Mouse (Mus musculus): Measurements from ENCODE around the gene Inpp5b. TPM values are rescaled to one million over a fixed set of nuclear protein-coding genes. Genes with fewer than 3 reads are reported as not detected.
"Not testable (repeated sequence)": the region's sequence is repeated elsewhere in the genome, so short reads cannot be mapped to it uniquely, and the experiment has no call there.

The Inpp5b gene
- polyA plus RNA-seq, 1 experiment from 2014 or later: 22.6 TPM

DNA sequence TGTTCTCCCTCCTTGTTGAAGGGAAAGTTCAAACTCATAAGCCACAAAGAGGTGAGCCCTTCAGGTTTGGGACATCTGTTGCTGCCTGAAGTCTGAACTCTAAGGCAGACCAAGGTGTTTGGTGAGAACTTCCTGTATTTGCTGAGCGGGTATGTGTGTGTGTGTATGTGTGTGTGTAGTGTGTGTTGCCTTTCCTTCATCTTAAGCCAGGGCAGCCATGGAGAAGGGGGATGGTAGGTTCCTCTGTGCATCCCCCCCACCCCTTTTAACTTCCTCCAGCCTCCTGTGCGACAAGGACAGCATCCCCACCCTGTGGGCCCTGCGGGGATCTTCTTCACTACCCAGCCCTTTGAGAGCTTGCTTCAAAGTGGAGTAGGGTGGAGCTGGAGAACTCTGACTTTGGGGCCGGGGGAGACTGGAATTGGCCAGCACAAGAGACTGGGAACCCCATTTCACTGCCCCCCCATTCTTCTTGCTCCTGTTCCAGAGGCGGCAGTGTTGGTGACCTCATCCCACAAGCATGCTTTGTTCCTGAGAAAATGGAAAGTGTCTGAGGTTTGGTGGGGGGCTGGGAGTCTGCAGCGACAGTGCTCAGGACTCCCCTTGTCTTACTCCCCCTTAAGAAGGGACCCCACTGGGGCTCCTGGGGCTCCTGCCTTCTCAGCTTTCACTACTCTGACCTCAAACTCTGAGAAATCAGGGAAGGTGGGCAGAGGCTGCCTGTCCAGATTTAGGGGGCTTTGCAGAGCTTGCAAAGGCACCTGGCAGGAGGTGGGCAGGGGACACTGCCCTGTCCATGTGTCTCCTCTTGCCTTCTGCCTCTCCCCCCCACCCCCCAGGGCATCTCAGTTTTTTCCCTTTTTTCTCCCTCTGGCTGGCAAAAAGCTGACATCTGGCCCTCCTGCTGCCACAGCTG is 37.5 kb upstream of the Inpp5b start:
- H3K4me3 ChIP-seq: no peak overlapping the region
- H3K4me1 ChIP-seq: peaks cover 56% of the 10 kb centered on the region
- ATAC-seq (replicated peaks): no peak
- 0 out of 2 replicates have a peak, but pooled peaks cover under 1% of the 10 kb centered on the region for H3K27me3 ChIP-seq
- 0 out of 2 replicates have a peak overlapping the region, but pooled peaks have one; percentile 7 for H3K9ac ChIP-seq (replicated peaks)
- no peaks in the 10 kb centered on the region for H3K36me3 ChIP-seq
- H3K27ac ChIP-seq (replicated peaks): peak overlapping the region; percentile 29
- H3K9me3 ChIP-seq: no peaks in the 10 kb centered on the region
- H3K4me2 ChIP-seq (replicated peaks): 0 out of 2 replicates have a peak overlapping the region, but pooled peaks have one; percentile 5
- WGBS: 3% methylated on average over 6 of the region's 6 CpGs

DNA sequence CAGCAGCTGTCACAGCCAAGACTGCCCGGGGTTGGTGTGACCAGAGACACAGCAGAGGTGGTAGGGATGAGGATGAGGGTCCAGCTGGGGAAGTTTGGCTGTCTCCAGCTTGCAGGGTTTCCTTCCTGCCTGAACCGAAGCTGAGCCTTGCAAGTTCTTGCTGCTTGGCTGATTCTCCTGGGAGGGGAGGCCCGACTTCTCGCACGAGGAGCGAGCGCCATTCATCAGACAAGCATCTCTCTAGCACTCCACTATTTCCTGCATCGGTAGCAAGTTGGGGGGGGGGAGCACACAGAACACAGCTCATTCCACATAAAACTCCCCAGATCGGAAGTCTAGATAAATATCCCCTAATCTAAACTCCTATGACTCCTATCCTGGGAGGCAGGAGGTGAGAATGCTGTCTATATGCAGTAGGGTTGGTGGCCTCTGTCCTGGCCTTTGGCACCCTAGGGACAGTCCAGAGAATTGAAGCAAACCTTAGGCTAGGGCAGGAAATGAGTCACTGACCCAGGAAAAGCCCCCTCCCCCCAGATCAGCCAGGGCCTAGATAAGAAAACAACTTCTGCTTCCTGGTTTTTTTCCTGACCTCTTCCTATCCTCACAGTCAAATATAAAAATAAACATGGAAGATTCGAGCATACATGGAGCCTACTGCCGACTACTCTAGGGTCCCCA is 36.7 kb upstream of the Inpp5b start:
- ATAC-seq (replicated peaks): no peak
- Histone ChIP-seq H3K4me2 (replicated peaks) (0 out of 2 replicates have a peak overlapping the region, but pooled peaks have one; percentile 5), H3K4me1 (peaks cover 54% of the 10 kb centered on the region)

DNA sequence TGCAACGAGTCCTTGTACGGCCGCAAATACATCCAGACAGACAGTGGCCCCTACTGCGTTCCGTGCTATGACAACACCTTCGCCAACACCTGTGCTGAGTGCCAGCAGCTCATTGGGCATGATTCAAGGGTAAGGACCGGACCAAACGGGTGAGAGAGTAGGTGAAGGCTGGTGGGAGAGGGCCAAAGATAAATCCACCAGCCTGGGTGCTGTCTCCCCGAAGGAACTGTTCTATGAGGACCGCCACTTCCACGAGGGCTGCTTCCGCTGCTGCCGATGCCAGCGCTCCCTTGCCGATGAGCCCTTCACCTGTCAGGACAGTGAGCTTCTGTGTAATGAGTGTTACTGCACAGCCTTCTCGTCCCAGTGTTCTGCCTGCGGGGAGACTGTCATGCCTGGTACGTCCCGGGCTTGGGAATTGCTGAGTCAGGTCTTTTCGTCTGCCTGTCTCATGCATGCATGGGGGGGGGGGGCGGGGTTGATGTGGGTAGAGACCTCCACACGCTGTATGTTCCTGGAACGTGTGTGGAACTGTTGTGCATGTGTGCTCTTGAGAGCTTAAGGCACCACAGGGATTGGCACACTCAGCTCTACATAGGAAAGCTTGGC is 35.9 kb upstream of the Inpp5b start:
- no peak for ATAC-seq (replicated peaks)
- Histone ChIP-seq H3K4me3 (no peak overlapping the region), H3K4me2 (replicated peaks) (no peak overlapping the region), H3K4me1 (peaks cover 46% of the 10 kb centered on the region), H3K9me3 (no peaks in the 10 kb centered on the region), H3K27ac (replicated peaks) (no peak overlapping the region), H3K36me3 (no peaks in the 10 kb centered on the region), H3K27me3 (peaks cover 12% of the 10 kb centered on the region; the same call in 1 of the 2 replicates), H3K9ac (replicated peaks) (no peak overlapping the region)
- 89% methylated on average over 23 of the region's 23 CpGs for WGBS

More for the DNA sequence above, 36.7 kb upstream of the Inpp5b start:
- peaks cover 7% of the 10 kb centered on the region; the same call in 1 of the 2 replicates for H3K27me3 ChIP-seq
- peak overlapping the region; percentile 29 for H3K27ac ChIP-seq (replicated peaks)
- no peaks in the 10 kb centered on the region for H3K9me3 ChIP-seq
- H3K36me3 ChIP-seq: no peaks in the 10 kb centered on the region
- no peak overlapping the region for H3K4me3 ChIP-seq
- 0 out of 2 replicates have a peak overlapping the region, but pooled peaks have one; percentile 7 for H3K9ac ChIP-seq (replicated peaks)
- 23% methylated on average over 11 of the region's 11 CpGs for WGBS

DNA sequence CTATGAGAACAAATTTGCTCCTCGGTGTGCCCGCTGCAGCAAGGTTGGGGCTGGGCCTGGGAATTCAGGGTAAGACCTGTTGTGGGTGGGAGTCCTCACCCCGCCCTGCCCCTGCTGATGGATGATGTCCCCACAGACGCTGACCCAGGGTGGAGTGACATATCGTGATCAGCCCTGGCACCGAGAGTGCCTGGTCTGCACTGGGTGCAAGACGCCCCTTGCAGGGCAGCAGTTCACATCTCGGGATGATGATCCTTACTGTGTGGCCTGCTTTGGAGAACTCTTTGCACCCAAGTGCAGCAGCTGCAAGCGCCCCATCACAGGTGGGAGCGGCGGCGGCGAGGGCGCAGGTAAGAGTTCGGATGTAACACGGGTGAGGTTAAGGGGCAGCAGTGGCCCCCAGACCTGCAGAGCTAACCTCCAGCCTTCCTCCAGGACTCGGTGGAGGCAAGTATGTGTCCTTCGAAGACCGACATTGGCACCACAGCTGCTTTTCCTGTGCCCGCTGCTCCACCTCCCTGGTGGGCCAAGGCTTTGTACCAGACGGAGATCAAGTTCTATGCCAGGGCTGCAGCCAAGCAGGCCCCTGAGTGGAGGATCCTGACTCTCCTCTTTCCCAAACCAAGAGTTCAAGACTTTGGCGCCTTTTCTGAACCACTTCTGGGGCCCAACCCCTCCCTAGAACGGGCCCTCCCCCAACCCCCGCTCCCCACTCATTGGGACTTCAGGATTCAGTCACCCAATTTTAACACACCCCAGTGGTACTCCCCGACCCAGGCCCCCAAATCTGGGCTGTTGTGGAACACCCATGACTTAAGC is 34.1 kb upstream of the Inpp5b start:
- not testable (repeated sequence) for ATAC-seq (replicated peaks); H3K27ac ChIP-seq (replicated peaks); H3K4me3 ChIP-seq; H3K4me2 ChIP-seq (replicated peaks); H3K9me3 ChIP-seq; H3K9ac ChIP-seq (replicated peaks); H3K36me3 ChIP-seq
- 90% methylated on average over 24 of the region's 25 CpGs for WGBS
- peaks cover 29% of the 10 kb centered on the region for H3K4me1 ChIP-seq
- peaks cover 12% of the 10 kb centered on the region; the same call in 1 of the 2 replicates for H3K27me3 ChIP-seq

DNA sequence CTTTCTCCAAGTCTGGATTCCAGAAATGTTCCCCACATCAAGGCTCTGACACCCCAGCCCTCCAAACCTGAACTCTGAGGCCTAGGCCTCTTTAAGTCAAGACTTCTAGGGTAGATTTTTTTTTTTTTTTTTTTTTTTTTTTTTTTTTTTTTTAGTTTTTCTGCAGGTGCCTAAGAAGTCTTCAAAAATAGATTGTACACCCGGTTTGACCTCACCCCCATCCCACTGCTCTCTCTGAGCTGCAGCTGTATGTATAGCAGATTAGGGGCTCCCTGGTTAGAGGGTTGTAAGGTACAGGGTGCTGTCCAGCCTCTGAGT is 33.5 kb upstream of the Inpp5b start:
- Histone ChIP-seq H3K4me1 (peaks cover 29% of the 10 kb centered on the region), H3K27ac (replicated peaks) (peak overlapping the region; percentile 48), H3K27me3 (peaks cover 12% of the 10 kb centered on the region; the same call in 1 of the 2 replicates)
- not testable (repeated sequence) for ATAC-seq (replicated peaks); H3K9ac ChIP-seq (replicated peaks); H3K4me2 ChIP-seq (replicated peaks); H3K4me3 ChIP-seq; H3K36me3 ChIP-seq; H3K9me3 ChIP-seq
- WGBS: 16% methylated on average over 1 of the region's 1 CpGs

DNA sequence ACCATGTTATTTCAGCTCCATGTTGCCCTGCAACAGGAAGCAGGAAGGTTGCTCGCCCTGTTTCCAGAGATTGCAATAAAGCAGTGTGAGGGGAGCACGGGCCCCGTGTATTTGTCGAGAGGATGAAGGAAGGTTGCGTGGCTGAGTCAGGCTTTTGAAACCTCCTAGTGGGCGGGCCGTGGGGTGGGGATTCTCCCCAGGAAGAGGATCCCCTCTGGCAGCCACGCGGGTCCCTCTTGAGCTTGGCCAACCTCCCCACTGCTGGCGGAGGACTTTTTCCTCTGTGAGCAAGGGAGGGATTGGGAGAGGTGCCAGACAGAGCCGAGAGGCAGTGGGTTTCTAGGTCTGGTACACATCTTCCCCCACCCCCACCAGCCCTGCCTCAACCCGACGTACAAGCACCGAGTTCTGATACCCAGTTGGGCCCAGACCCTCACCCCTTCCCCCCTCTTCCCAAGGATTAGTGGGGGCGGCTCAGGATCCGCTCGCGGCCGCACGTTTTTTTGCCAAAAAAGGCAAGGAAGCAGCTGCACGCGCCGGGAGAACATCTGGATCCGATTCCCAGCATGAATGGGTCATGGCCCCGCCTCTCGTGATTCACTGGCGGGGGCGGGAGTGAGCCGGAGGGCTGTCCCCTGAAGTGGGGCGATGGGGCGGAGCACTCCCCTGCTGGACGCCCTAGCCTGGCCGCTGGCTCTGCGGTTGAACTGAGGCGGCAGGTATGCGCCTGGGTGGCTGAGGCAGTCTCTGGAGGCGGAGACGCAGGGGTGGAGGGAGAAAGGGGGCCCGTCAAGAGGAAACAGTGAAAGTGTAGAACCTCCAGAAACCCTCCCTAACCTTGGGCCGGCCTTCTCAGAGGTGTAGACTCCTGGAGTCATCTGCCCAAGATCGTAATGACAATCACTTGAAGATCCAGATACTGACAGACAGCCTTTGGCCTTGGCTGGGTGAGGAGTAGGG is 32.9 kb upstream of the Inpp5b start:
- peak; percentile 38 for ATAC-seq (replicated peaks)
- Histone ChIP-seq H3K27me3 (peaks cover 12% of the 10 kb centered on the region; the same call in 1 of the 2 replicates), H3K4me1 (peaks cover 22% of the 10 kb centered on the region), H3K9me3 (no peaks in the 10 kb centered on the region), H3K36me3 (no peaks in the 10 kb centered on the region), H3K4me3 (peak overlapping the region; percentile 30), H3K9ac (replicated peaks) (peak overlapping the region; percentile 38), H3K4me2 (replicated peaks) (peak overlapping the region; percentile 57), H3K27ac (replicated peaks) (peak overlapping the region; percentile 48)
- 3% methylated on average over 41 of the region's 41 CpGs for WGBS

DNA sequence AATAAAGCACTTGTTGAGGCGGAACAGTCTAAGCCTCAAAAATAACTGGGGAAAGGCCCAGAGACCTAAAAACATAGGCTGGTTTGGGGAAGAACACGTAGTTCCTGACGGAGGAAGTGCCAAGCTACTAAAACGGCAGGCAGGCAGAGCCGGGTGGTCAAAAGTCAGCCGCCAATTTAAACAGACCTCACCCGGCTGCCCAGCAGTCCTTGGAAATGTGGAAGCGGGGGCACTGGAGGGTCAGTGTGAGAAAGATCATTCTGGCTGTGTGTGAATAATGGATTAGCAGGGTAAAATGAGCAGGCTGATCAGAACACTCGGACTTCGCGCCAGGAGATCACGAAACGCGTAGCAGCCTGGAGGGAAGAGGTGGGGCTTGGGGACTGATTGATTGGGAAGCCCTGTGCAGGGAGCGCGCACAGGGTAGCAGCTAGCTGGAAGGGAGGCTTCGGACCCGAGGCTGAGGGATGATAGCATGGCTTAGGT is 31.6 kb upstream of the Inpp5b start:
- no peak overlapping the region for H3K4me3 ChIP-seq
- no peaks in the 10 kb centered on the region for H3K9me3 ChIP-seq
- H3K27ac ChIP-seq (replicated peaks): no peak overlapping the region
- H3K36me3 ChIP-seq: no peaks in the 10 kb centered on the region
- H3K27me3 ChIP-seq: peaks cover 12% of the 10 kb centered on the region; the same call in 1 of the 2 replicates
- H3K9ac ChIP-seq (replicated peaks): no peak overlapping the region
- peaks cover 13% of the 10 kb centered on the region for H3K4me1 ChIP-seq
- 0 out of 2 replicates have a peak overlapping the region, but pooled peaks have one; percentile 3 for H3K4me2 ChIP-seq (replicated peaks)
- 5% methylated on average over 18 of the region's 18 CpGs for WGBS
- ATAC-seq (replicated peaks): no peak

DNA sequence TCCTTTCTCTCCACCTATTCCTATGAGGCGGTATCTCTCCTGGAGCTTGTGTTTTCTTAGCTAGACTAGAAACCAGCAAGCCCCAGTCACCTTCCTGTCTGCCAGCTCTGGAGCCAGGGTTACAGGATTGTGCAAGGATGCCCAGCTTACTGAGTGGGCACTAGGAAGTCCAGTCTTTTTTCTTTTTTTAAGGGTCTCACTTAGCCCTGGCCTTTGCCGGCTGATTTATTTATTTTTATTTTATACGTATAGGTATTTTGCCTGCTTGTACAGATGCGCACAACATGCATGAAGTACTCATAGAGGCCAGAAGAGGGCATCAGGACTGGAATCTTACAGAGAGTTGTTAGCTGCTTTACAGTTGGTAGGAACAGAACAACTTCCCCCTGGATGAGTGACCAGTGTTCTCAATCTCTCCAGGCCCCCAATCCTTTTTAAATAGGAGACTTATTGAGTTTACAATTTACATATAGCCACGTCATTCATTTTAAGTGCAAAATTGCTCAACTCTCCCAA is 30.8 kb upstream of the Inpp5b start:
- no peak for ATAC-seq (replicated peaks)
- H3K36me3 ChIP-seq: 0 out of 2 replicates have a peak, but pooled peaks cover 1% of the 10 kb centered on the region
- H3K9me3 ChIP-seq: no peaks in the 10 kb centered on the region
- H3K4me1 ChIP-seq: peaks cover 21% of the 10 kb centered on the region
- H3K9ac ChIP-seq (replicated peaks): no peak overlapping the region
- H3K27me3 ChIP-seq: peaks cover 12% of the 10 kb centered on the region; the same call in 1 of the 2 replicates
- H3K4me3 ChIP-seq: no peak overlapping the region
- no peak overlapping the region for H3K27ac ChIP-seq (replicated peaks)
- no peak overlapping the region for H3K4me2 ChIP-seq (replicated peaks)
- WGBS: 9% methylated on average over 5 of the region's 5 CpGs

DNA sequence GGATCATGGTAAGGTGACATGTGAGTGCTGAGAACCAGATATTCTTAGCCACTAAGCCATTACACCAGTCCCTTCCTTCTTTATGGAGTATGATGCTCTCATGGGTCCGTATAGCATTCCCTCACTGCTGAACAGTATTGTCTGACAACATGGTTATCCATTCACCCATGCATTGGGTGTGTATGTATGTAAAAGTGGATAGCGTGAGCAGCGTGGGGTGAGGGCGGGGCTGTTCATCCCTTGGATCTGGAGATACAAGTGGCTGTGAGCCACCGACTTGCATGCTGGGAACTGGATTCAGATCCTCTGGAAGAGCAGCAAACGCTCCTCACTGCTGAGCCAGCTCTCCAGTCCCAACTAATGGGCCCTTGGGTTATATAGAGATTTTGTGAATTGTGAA is 29.0 kb upstream of the Inpp5b start:
- H3K27ac ChIP-seq (replicated peaks): no peak overlapping the region
- H3K4me3 ChIP-seq: no peak overlapping the region
- WGBS: 90% methylated on average over 6 of the region's 6 CpGs
- no peak overlapping the region for H3K4me2 ChIP-seq (replicated peaks)
- H3K27me3 ChIP-seq: peaks cover 12% of the 10 kb centered on the region; the same call in 1 of the 2 replicates
- H3K4me1 ChIP-seq: peaks cover 27% of the 10 kb centered on the region
- H3K36me3 ChIP-seq: peaks cover 11% of the 10 kb centered on the region
- ATAC-seq (replicated peaks): no peak
- no peak overlapping the region for H3K9ac ChIP-seq (replicated peaks)
- H3K9me3 ChIP-seq: no peaks in the 10 kb centered on the region

DNA sequence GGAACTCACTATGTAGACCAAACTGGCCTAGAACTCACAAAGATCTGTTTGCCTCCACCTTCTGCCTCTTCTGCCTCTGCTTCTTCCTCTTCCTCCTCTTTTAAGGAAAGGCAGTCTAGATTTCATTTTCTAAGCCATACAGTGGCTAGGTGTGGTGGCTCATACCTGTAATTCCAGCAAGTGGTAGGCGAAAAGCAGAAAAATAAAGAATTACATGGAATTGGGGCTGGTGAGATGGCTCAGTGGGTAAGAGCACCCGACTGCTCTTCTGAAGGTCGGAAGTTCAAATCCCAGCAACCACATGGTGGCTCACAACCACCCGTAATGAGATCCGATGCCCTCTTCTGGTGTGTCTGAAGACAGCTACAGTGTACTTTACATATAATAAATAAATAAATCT is 27.8 kb upstream of the Inpp5b start:
- H3K27ac ChIP-seq (replicated peaks); H3K9ac ChIP-seq (replicated peaks); H3K9me3 ChIP-seq; ATAC-seq (replicated peaks); H3K4me2 ChIP-seq (replicated peaks); H3K4me3 ChIP-seq: not testable (repeated sequence)
- Histone ChIP-seq H3K4me1 (peaks cover 21% of the 10 kb centered on the region), H3K27me3 (peaks cover 12% of the 10 kb centered on the region; the same call in 1 of the 2 replicates), H3K36me3 (peaks cover 23% of the 10 kb centered on the region)
- WGBS: 72% methylated on average over 5 of the region's 5 CpGs

Data from forebrain, embryonic 15.5 days (tissue).